Mouse (Mus musculus): ENCODE measurements around the gene Gm28635. TPM values are rescaled to one million over a fixed set of nuclear protein-coding genes. Genes with fewer than 3 reads are reported as not detected.
A peak's percentile ranks its signal among the peaks of the same experiment; 100 is the strongest.

The Gm28635 gene
- polyA plus RNA-seq, 2 experiments: 0.01 TPM; not detected in 1

DNA sequence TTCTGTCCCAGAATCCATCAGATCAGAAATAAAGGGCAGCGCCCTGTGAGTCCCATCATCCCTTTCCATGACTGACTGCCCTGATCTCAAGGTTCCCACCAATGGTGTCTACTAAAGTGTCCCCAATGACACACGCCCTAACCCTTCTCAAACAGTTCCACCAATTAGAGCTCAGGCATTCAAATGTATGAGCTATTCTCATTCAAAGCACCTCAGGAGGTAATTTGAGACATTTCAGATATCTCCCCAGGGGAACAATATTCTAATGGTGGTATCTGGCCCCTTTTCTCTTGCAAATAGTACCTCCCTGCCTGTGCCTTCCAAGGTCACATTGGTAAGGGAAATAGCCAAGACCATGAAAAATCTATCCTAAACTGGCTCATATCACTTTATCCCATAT lies 98.5 kb downstream of the Gm28635 start:
- WGBS (ENCODE audit: insufficient replicate concordance): 70% methylated on average over 2 of the region's 2 CpGs
- no peak overlapping the region for H3K4me2 ChIP-seq (ENCODE audit: low read depth)
- no peak for TF ChIP-seq EP300 (IDR thresholded peaks at IDR 0.05; ENCODE audit: low read depth)
- no peak for TF ChIP-seq CTCF (IDR thresholded peaks at IDR 0.05; ENCODE audit: low read depth)
- H3K4me3 ChIP-seq (ENCODE audit: insufficient read depth in 1 of 2, low read depth in 2 of 2, low read length in 2 of 2): no peak overlapping the region
- H3K9me3 ChIP-seq (ENCODE audit: control insufficient read depth, low read length): no peaks in the 10 kb centered on the region
- H3K9ac ChIP-seq (replicated peaks): no peak overlapping the region
- H3K27ac ChIP-seq: no peak overlapping the region
- no peak for ATAC-seq (ENCODE audit: insufficient read depth)
- H3K27me3 ChIP-seq (ENCODE audit: control insufficient read depth, insufficient read depth, low read length): no peaks in the 10 kb centered on the region
- H3K4me1 ChIP-seq (replicated peaks; ENCODE audit: control insufficient read depth in 2 of 2, insufficient read depth in 2 of 2, low read length in 1 of 2): no peaks in the 10 kb centered on the region
- no peaks in the 10 kb centered on the region for H3K36me3 ChIP-seq (replicated peaks; ENCODE audit: control insufficient read depth, insufficient read depth, low read depth)
- DNase-seq (ENCODE audit: low read depth in 3 of 3, low spot score in 3 of 3): no peak

DNA sequence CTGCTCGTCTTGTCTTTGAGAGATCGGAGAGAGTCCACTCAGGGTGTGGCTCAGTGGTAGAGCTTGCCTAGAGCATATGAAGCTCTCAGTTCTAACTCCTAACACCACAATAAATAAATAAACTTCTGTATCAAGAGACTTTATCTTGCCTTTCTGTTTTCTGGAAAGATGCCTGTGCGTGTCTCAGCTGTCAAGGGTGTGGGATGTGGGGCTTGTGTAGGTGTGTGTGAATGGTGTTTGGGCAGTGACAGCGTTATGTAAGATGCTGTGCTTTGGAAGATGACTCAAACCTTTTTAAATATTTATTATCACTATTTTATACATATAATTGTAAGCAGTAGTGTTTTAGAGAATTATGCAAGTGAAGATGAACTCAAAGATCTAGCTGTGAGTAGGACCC lies 103.7 kb downstream of the Gm28635 start:
- ATAC-seq (ENCODE audit: insufficient read depth) (no peak), DNase-seq (ENCODE audit: low read depth in 3 of 3, low spot score in 3 of 3) (no peak)
- Histone ChIP-seq H3K27ac (no peak overlapping the region), H3K4me1 (replicated peaks; ENCODE audit: control insufficient read depth in 2 of 2, insufficient read depth in 2 of 2, low read length in 1 of 2) (no peaks in the 10 kb centered on the region), H3K36me3 (replicated peaks; ENCODE audit: control insufficient read depth, insufficient read depth, low read depth) (no peaks in the 10 kb centered on the region), H3K4me2 (ENCODE audit: low read depth) (no peak overlapping the region), H3K9ac (replicated peaks) (no peak overlapping the region), H3K27me3 (ENCODE audit: control insufficient read depth, insufficient read depth, low read length) (no peaks in the 10 kb centered on the region), H3K9me3 (ENCODE audit: control insufficient read depth, low read length) (no peaks in the 10 kb centered on the region), H3K4me3 (ENCODE audit: insufficient read depth in 1 of 2, low read depth in 2 of 2, low read length in 2 of 2) (no peak overlapping the region)
- TF ChIP-seq EP300 (IDR thresholded peaks at IDR 0.05; ENCODE audit: low read depth) (no peak), CTCF (IDR thresholded peaks at IDR 0.05; ENCODE audit: low read depth) (no peak)
- 72% methylated on average over 4 of the region's 4 CpGs for WGBS (ENCODE audit: insufficient replicate concordance)

DNA sequence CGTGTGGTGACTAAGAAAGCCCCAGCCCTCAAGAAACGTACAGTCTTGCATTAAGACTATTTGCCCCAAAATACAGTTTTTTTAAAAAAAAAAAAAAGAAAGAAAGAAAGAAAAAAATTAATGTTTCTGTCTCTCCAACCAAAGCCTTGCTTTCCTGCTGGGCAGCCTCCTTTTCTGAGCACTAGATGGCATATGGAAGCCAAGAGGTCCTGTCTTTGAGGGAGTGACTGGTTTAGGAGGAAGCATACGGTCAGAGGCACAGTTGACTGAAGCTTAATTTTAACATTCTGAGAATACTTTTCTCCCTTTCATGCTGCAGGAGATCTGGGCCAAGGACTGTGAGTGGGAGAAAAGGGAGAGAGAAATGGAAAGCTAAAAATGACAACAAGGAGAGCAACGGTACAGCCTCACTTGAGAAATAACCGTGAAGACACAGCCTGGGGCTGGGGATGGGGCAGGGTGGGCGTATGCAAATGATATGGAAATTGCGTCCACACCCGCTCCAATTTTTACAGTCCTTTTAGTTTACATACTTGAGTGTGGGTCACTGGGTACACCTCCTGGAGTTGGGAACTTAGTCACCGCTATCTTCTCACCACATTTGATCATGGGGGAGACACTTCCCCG lies 120.8 kb downstream of the Gm28635 start:
- no peak for DNase-seq (ENCODE audit: low read depth in 3 of 3, low spot score in 3 of 3)

More for the DNA sequence above, 120.8 kb downstream of the Gm28635 start:
- ATAC-seq (ENCODE audit: insufficient read depth): no peak
- H3K9me3 ChIP-seq (ENCODE audit: control insufficient read depth, low read length): no peaks in the 10 kb centered on the region
- no peaks in the 10 kb centered on the region for H3K27me3 ChIP-seq (ENCODE audit: control insufficient read depth, insufficient read depth, low read length)
- H3K27ac ChIP-seq: no peak overlapping the region
- H3K4me3 ChIP-seq (ENCODE audit: insufficient read depth in 1 of 2, low read depth in 2 of 2, low read length in 2 of 2): no peak overlapping the region
- no peaks in the 10 kb centered on the region for H3K36me3 ChIP-seq (replicated peaks; ENCODE audit: control insufficient read depth, insufficient read depth, low read depth)
- peak overlapping the region; percentile 36 for H3K4me2 ChIP-seq (ENCODE audit: low read depth)
- 38% methylated on average over 10 of the region's 10 CpGs for WGBS (ENCODE audit: insufficient replicate concordance)
- TF ChIP-seq EP300 (IDR thresholded peaks at IDR 0.05; ENCODE audit: low read depth) (no peak), CTCF (IDR thresholded peaks at IDR 0.05; ENCODE audit: low read depth) (0 out of 2 replicates have a peak, but pooled peaks have one; percentile 18)
- H3K4me1 ChIP-seq (replicated peaks; ENCODE audit: control insufficient read depth in 2 of 2, insufficient read depth in 2 of 2, low read length in 1 of 2): 0 out of 4 replicates have a peak, but pooled peaks cover 0 to 2% of the 10 kb centered on the region in 2 experiments
- H3K9ac ChIP-seq (replicated peaks): no peak overlapping the region

Other genes with a start within 250 kb of the Gm28635 start
- 6.3 and 10.4 TPM in 2 replicates for gene Tfpi, start 201.3 kb downstream of the Gm28635 start, polyA plus RNA-seq (2012; rRNA removed)
- 15.1 and 15.9 TPM in 2 replicates for gene Tfpi, start 201.3 kb downstream of the Gm28635 start, polyA plus RNA-seq (2014; fragmentation: Nextera tagmentation; extraction: Ambion mirVana)
- gene Ctnnd1, start 27.3 kb downstream of the Gm28635 start, polyA plus RNA-seq (2012; rRNA removed): 14.6 and 16.0 TPM in 2 replicates
- 8.5 and 9.8 TPM in 2 replicates for gene Ctnnd1, start 27.3 kb downstream of the Gm28635 start, polyA plus RNA-seq (2014; fragmentation: Nextera tagmentation; extraction: Ambion mirVana)
- not detected in 2 replicates for gene Btbd18, start 19.0 kb downstream of the Gm28635 start, polyA plus RNA-seq (2012; rRNA removed)
- 0.05 TPM in 1 of 2 replicates, not detected in the other for gene Btbd18, start 19.0 kb downstream of the Gm28635 start, polyA plus RNA-seq (2014; fragmentation: Nextera tagmentation; extraction: Ambion mirVana)
- 97.8 and 135 TPM in 2 replicates for gene Selenoh, start 7.3 kb downstream of the Gm28635 start, polyA plus RNA-seq (2012; rRNA removed)
- 115 TPM in 2 replicates for gene Selenoh, start 7.3 kb downstream of the Gm28635 start, polyA plus RNA-seq (2014; fragmentation: Nextera tagmentation; extraction: Ambion mirVana)
- 9.6 and 12.3 TPM in 2 replicates for gene Med19, start 361 bp upstream of the Gm28635 start, polyA plus RNA-seq (2012; rRNA removed)
- 22.4 and 23.4 TPM in 2 replicates for gene Med19, start 361 bp upstream of the Gm28635 start, polyA plus RNA-seq (2014; fragmentation: Nextera tagmentation; extraction: Ambion mirVana)
- gene Tmx2, start 1.1 kb upstream of the Gm28635 start, polyA plus RNA-seq (2012; rRNA removed): 18.7 and 24.7 TPM in 2 replicates
- gene Tmx2, start 1.1 kb upstream of the Gm28635 start, polyA plus RNA-seq (2014; fragmentation: Nextera tagmentation; extraction: Ambion mirVana): 66.3 and 70.9 TPM in 2 replicates
- gene Zdhhc5, start 37.1 kb upstream of the Gm28635 start, polyA plus RNA-seq (2012; rRNA removed): 17.2 and 17.4 TPM in 2 replicates
- 18.8 and 20.1 TPM in 2 replicates for gene Zdhhc5, start 37.1 kb upstream of the Gm28635 start, polyA plus RNA-seq (2014; fragmentation: Nextera tagmentation; extraction: Ambion mirVana)
- 22.1 and 27.5 TPM in 2 replicates for gene Clp1, start 49.3 kb upstream of the Gm28635 start, polyA plus RNA-seq (2012; rRNA removed)
- 50.9 and 54.6 TPM in 2 replicates for gene Clp1, start 49.3 kb upstream of the Gm28635 start, polyA plus RNA-seq (2014; fragmentation: Nextera tagmentation; extraction: Ambion mirVana)
- gene Ypel4, start 56.0 kb upstream of the Gm28635 start, polyA plus RNA-seq (2012; rRNA removed): 122 and 145 TPM in 2 replicates
- 53.4 and 58.1 TPM in 2 replicates for gene Ypel4, start 56.0 kb upstream of the Gm28635 start, polyA plus RNA-seq (2014; fragmentation: Nextera tagmentation; extraction: Ambion mirVana)
- gene Gm19426, start 65.6 kb upstream of the Gm28635 start, polyA plus RNA-seq (2012; rRNA removed): 1.1 and 1.8 TPM in 2 replicates
- gene Gm19426, start 65.6 kb upstream of the Gm28635 start, polyA plus RNA-seq (2014; fragmentation: Nextera tagmentation; extraction: Ambion mirVana): 0.98 and 1.1 TPM in 2 replicates
- gene Serping1, start 97.4 kb upstream of the Gm28635 start, polyA plus RNA-seq (2012; rRNA removed): 32.4 and 35.4 TPM in 2 replicates
- gene Serping1, start 97.4 kb upstream of the Gm28635 start, polyA plus RNA-seq (2014; fragmentation: Nextera tagmentation; extraction: Ambion mirVana): 45.4 and 61.5 TPM in 2 replicates
- gene Ube2l6, start 120.8 kb upstream of the Gm28635 start, polyA plus RNA-seq (2012; rRNA removed): 243 and 304 TPM in 2 replicates
- gene Ube2l6, start 120.8 kb upstream of the Gm28635 start, polyA plus RNA-seq (2014; fragmentation: Nextera tagmentation; extraction: Ambion mirVana): 469 and 479 TPM in 2 replicates
- gene Smtnl1, start 144.6 kb upstream of the Gm28635 start, polyA plus RNA-seq (2012; rRNA removed): 0.09 and 0.38 TPM in 2 replicates
- gene Smtnl1, start 144.6 kb upstream of the Gm28635 start, polyA plus RNA-seq (2014; fragmentation: Nextera tagmentation; extraction: Ambion mirVana): 0.23 and 0.25 TPM in 2 replicates
- 39.8 and 46.6 TPM in 2 replicates for gene Timm10, start 149.0 kb upstream of the Gm28635 start, polyA plus RNA-seq (2012; rRNA removed)
- 40.6 and 41.5 TPM in 2 replicates for gene Timm10, start 149.0 kb upstream of the Gm28635 start, polyA plus RNA-seq (2014; fragmentation: Nextera tagmentation; extraction: Ambion mirVana)
- 144 and 151 TPM in 2 replicates for gene Slc43a1, start 160.8 kb upstream of the Gm28635 start, polyA plus RNA-seq (2012; rRNA removed)
- gene Slc43a1, start 160.8 kb upstream of the Gm28635 start, polyA plus RNA-seq (2014; fragmentation: Nextera tagmentation; extraction: Ambion mirVana): 174 and 198 TPM in 2 replicates
- gene Rtn4rl2, start 208.7 kb upstream of the Gm28635 start, polyA plus RNA-seq (2012; rRNA removed): 0.03 and 0.06 TPM in 2 replicates
- 0.14 TPM in 1 of 2 replicates, not detected in the other for gene Rtn4rl2, start 208.7 kb upstream of the Gm28635 start, polyA plus RNA-seq (2014; fragmentation: Nextera tagmentation; extraction: Ambion mirVana)

Measured in liver, embryonic 14.5 days (tissue).